Mouse (Mus musculus): ENCODE results near the gene Dlgap1. TPM values are rescaled to one million over a fixed set of nuclear protein-coding genes. Genes with fewer than 3 reads are reported as not detected.
A peak's percentile ranks its signal among the peaks of the same experiment; 100 is the strongest.

Dlgap1 gene
- polyA plus RNA-seq, 1 experiment from 2014 or later: 3.8 TPM

DNA sequence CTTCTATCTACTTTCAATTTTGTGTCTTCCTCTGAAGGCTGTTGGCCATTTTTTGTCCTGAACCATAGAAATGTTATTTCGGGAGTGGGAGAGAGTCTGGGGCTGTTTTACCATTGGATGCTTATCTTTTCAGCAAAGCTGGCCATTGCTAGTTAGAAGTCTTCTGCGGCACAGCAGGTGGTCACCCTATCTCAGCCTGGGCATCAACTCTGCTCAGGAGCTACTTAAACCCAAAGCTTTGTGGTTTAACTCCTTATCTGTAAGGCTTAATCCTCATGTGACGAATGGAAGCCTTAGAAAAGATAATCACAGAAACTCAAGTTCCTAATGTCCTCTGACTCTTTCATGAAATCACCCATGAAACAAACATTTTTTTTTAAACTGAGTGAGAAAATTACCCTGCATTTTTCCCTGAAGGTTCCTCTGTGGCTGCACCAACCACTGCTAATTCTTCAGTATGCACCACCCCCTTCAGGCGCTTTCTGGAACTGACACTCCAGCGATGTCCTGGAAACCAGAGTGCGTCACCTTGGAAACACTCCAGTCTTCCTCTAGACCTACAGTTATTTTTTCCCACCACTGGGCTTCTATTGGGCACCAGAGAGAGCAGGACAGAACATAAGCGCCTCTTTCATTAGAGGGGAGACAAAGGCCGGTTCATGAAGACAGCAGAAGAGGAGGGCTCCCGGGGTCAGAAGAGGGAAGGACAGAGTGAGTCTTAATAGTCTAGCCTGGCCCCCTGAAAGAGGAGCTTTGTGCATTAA lies 664.5 kb downstream of the Dlgap1 start:
- H3K27me3 ChIP-seq (ENCODE audit: control insufficient read depth, insufficient read depth, low read length): no peaks in the 10 kb centered on the region
- H3K36me3 ChIP-seq (ENCODE audit: control insufficient read depth, insufficient read depth, low read length): no peaks in the 10 kb centered on the region
- peak; percentile 85 for ATAC-seq (ENCODE audit: low FRiP score, low TSS enrichment)
- no peak overlapping the region for H3K4me2 ChIP-seq (replicated peaks; ENCODE audit: low read depth, low read length)
- H3K9ac ChIP-seq (ENCODE audit: low read depth, low read length): no peak overlapping the region
- 27% methylated on average over 9 of the region's 9 CpGs for WGBS
- H3K27ac ChIP-seq (ENCODE audit: low read depth, low read length): no peak overlapping the region
- H3K4me3 ChIP-seq (ENCODE audit: low read length): no peak overlapping the region
- H3K9me3 ChIP-seq (ENCODE audit: control insufficient read depth, low read length): no peaks in the 10 kb centered on the region
- H3K4me1 ChIP-seq (ENCODE audit: control insufficient read depth, insufficient read depth, low read length): no peaks in the 10 kb centered on the region

DNA sequence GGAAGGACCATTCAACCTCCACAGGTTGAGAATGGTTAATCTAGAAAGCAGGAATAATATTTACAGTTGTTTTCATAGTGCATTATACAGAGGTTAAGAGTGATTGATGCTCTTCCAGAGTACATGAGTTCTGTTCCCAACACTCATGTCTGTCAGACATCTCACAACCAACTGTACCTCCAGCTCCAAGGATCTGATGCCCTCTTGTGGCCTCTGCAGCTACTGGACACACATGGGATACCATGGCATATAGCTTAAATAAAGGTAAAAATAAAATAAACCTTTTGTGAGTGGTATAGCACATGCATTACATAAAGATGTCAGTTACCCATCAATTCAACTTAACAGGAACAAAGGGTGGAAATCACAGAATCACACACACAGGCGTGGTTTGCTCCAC lies 674.3 kb downstream of the Dlgap1 start:
- no peaks in the 10 kb centered on the region for H3K9me3 ChIP-seq (ENCODE audit: control insufficient read depth, low read length)
- no peaks in the 10 kb centered on the region for H3K27me3 ChIP-seq (ENCODE audit: control insufficient read depth, insufficient read depth, low read length)
- no peak overlapping the region for H3K4me3 ChIP-seq (ENCODE audit: low read length)
- no peaks in the 10 kb centered on the region for H3K36me3 ChIP-seq (ENCODE audit: control insufficient read depth, insufficient read depth, low read length)
- H3K27ac ChIP-seq (ENCODE audit: low read depth, low read length): no peak overlapping the region
- H3K4me1 ChIP-seq (ENCODE audit: control insufficient read depth, insufficient read depth, low read length): no peaks in the 10 kb centered on the region
- H3K9ac ChIP-seq (ENCODE audit: low read depth, low read length): no peak overlapping the region
- no peak for ATAC-seq (ENCODE audit: low FRiP score, low TSS enrichment)
- 76% methylated on average over 1 of the region's 1 CpGs for WGBS
- no peak overlapping the region for H3K4me2 ChIP-seq (replicated peaks; ENCODE audit: low read depth, low read length)

DNA sequence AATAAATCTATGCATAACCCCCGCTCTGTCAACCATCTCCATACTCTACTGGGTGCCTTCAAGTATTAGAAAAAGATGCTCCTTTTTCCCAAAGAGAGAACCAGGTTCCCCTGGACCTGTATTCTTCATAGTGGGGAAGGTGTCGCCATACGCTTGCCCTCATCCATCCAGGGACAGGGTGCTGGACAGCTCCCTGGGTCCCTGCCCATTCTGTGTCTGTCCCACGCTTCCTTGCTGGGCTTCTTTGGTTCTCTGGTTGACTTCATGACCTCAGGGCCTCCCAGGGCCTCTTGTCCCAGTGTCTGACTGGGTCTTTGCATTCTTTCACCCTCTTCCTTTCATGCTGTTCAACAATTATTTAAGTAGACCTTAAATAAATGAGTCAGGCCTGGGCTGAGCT lies 677.8 kb downstream of the Dlgap1 start:
- no peak overlapping the region for H3K4me3 ChIP-seq (ENCODE audit: low read length)
- H3K27ac ChIP-seq (ENCODE audit: low read depth, low read length): no peak overlapping the region
- no peak overlapping the region for H3K4me2 ChIP-seq (replicated peaks; ENCODE audit: low read depth, low read length)
- no peaks in the 10 kb centered on the region for H3K36me3 ChIP-seq (ENCODE audit: control insufficient read depth, insufficient read depth, low read length)
- no peak for ATAC-seq (ENCODE audit: low FRiP score, low TSS enrichment)
- H3K27me3 ChIP-seq (ENCODE audit: control insufficient read depth, insufficient read depth, low read length): no peaks in the 10 kb centered on the region
- no peaks in the 10 kb centered on the region for H3K4me1 ChIP-seq (ENCODE audit: control insufficient read depth, insufficient read depth, low read length)
- no peak overlapping the region for H3K9ac ChIP-seq (ENCODE audit: low read depth, low read length)
- WGBS: 51% methylated on average over 4 of the region's 4 CpGs
- H3K9me3 ChIP-seq (ENCODE audit: control insufficient read depth, low read length): peaks cover 9% of the 10 kb centered on the region

DNA sequence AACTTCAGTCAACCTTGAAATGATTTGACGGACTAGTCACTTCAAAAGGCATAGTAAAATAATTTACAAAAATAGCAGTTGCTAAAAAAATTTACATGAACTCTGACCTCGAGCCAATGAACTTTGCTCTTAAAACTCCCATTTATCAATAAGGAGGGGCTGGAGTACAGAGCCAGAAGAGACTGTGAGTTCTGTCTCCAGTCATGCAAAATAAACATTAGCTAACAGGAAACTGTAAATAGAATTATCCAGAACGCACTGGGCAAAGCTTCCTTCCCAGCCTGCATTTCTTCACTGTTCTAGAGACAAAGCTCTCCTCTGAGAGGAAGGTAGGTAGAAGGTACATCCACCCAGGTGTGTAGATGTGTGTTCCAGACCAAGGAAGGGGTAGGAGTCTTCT lies 692.5 kb downstream of the Dlgap1 start:
- no peak overlapping the region for H3K9ac ChIP-seq (ENCODE audit: low read depth, low read length)
- no peak for ATAC-seq (ENCODE audit: low FRiP score, low TSS enrichment)
- no peaks in the 10 kb centered on the region for H3K4me1 ChIP-seq (ENCODE audit: control insufficient read depth, insufficient read depth, low read length)
- 73% methylated on average over 3 of the region's 3 CpGs for WGBS
- no peaks in the 10 kb centered on the region for H3K27me3 ChIP-seq (ENCODE audit: control insufficient read depth, insufficient read depth, low read length)
- no peak overlapping the region for H3K27ac ChIP-seq (ENCODE audit: low read depth, low read length)
- H3K36me3 ChIP-seq (ENCODE audit: control insufficient read depth, insufficient read depth, low read length): no peaks in the 10 kb centered on the region
- H3K4me2 ChIP-seq (replicated peaks; ENCODE audit: low read depth, low read length): no peak overlapping the region
- H3K9me3 ChIP-seq (ENCODE audit: control insufficient read depth, low read length): no peaks in the 10 kb centered on the region
- no peak overlapping the region for H3K4me3 ChIP-seq (ENCODE audit: low read length)

DNA sequence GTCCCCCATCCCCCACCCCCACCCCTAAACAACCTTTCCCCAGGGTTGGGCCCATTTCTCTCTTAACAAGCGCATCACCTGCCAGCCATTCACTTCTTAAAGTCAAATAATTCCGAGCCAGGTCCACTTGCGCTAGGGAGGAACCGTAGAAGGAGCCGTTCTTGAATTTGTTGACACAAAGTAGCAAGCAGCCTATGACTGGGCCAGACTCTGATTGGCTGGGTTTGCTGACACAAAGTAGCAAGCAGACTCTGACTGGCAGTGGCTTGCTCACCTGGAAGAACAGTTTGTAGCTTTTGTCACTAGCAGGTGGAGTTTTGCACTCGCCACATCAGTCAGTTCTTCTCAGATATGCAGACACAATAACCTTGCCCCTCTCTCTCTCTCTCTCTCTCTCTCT lies 695.1 kb downstream of the Dlgap1 start:
- no peak overlapping the region for H3K27ac ChIP-seq (ENCODE audit: low read depth, low read length)
- 91% methylated on average over 6 of the region's 6 CpGs for WGBS
- no peaks in the 10 kb centered on the region for H3K4me1 ChIP-seq (ENCODE audit: control insufficient read depth, insufficient read depth, low read length)

DNA sequence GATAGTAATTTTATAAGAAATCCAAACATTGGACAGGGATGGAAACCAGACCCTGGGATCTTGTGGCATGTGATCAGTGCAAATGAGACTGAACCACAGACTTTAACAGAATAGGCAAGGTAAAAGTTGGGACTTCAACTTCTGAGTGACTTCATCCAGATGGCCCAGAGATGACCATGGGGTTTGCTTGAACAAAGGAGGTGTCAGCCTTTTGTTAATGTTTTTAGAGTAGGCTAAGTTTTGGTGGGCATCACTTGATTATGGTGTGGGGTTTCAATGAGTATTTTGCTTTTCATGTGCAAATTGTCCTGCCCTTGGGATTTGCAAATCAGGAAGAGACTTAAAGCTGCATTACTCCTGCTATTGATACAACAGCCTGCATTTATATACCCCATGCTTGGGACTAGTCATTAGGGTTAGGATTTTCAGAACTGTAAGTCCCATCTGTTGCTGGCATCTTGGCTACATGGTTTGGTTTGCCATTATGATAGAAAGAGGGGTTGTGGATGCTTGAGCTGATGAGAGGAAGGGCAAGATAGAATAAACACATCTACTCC lies 695.7 kb downstream of the Dlgap1 start:
- no peak overlapping the region for H3K9ac ChIP-seq (ENCODE audit: low read depth, low read length)
- no peaks in the 10 kb centered on the region for H3K27me3 ChIP-seq (ENCODE audit: control insufficient read depth, insufficient read depth, low read length)
- H3K4me3 ChIP-seq (ENCODE audit: low read length): no peak overlapping the region
- no peak overlapping the region for H3K4me2 ChIP-seq (replicated peaks; ENCODE audit: low read depth, low read length)
- ATAC-seq (ENCODE audit: low FRiP score, low TSS enrichment): no peak
- H3K27ac ChIP-seq (ENCODE audit: low read depth, low read length): no peak overlapping the region
- no peaks in the 10 kb centered on the region for H3K4me1 ChIP-seq (ENCODE audit: control insufficient read depth, insufficient read depth, low read length)
- H3K9me3 ChIP-seq (ENCODE audit: control insufficient read depth, low read length): no peaks in the 10 kb centered on the region
- no peaks in the 10 kb centered on the region for H3K36me3 ChIP-seq (ENCODE audit: control insufficient read depth, insufficient read depth, low read length)

More for the DNA sequence above, 695.1 kb downstream of the Dlgap1 start:
- Histone ChIP-seq H3K9me3 (ENCODE audit: control insufficient read depth, low read length) (no peaks in the 10 kb centered on the region), H3K9ac (ENCODE audit: low read depth, low read length) (no peak overlapping the region), H3K4me2 (replicated peaks; ENCODE audit: low read depth, low read length) (no peak overlapping the region), H3K36me3 (ENCODE audit: control insufficient read depth, insufficient read depth, low read length) (no peaks in the 10 kb centered on the region), H3K27me3 (ENCODE audit: control insufficient read depth, insufficient read depth, low read length) (no peaks in the 10 kb centered on the region), H3K4me3 (ENCODE audit: low read length) (no peak overlapping the region)
- no peak for ATAC-seq (ENCODE audit: low FRiP score, low TSS enrichment)

DNA sequence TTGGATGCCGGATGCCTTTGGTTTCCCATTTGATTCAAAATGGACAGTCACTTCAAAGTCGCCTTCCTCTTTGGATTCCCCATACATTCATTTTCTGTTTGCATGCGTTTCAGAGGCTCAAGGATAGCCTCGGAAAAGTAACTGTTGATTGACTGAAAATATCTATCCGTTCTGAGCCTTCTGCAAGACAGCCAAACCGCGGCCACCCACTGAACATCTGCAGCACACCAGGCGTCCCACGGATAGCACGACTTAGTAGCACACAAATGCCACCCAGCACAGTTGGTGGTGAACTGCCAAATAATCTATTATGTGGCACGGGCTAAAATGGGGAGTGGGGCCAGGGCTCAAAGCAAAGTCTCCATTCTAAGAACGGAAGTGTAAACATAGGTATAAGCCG lies 705.1 kb downstream of the Dlgap1 start:
- H3K9me3 ChIP-seq (ENCODE audit: control insufficient read depth, low read length): no peaks in the 10 kb centered on the region
- H3K27ac ChIP-seq (ENCODE audit: low read depth, low read length): no peak overlapping the region
- no peaks in the 10 kb centered on the region for H3K27me3 ChIP-seq (ENCODE audit: control insufficient read depth, insufficient read depth, low read length)
- H3K4me1 ChIP-seq (ENCODE audit: control insufficient read depth, insufficient read depth, low read length): no peaks in the 10 kb centered on the region
- no peaks in the 10 kb centered on the region for H3K36me3 ChIP-seq (ENCODE audit: control insufficient read depth, insufficient read depth, low read length)
- no peak overlapping the region for H3K4me2 ChIP-seq (replicated peaks; ENCODE audit: low read depth, low read length)
- no peak for ATAC-seq (ENCODE audit: low FRiP score, low TSS enrichment)
- H3K4me3 ChIP-seq (ENCODE audit: low read length): no peak overlapping the region
- WGBS: 91% methylated on average over 13 of the region's 13 CpGs
- no peak overlapping the region for H3K9ac ChIP-seq (ENCODE audit: low read depth, low read length)

DNA sequence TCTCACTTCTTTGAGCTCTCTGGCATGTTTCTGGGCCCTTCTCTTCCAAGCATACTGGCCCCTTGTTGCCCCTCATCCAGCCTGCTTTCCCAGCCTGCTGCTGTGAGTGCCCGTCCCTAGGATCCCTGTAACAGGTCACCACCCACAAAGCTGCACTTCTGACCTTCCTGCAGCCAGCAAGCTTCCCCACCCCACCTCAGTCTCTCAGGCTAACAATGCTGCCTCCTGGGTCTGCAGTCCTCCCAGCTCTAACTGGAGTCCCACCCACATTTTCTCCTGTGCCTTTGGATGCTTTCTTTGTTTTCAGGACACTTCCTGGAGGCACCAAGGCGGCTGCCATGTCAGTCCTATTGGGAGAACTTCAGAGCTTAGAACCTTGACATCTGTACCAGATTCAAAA lies 707.6 kb downstream of the Dlgap1 start:
- no peak overlapping the region for H3K4me2 ChIP-seq (replicated peaks; ENCODE audit: low read depth, low read length)
- ATAC-seq (ENCODE audit: low FRiP score, low TSS enrichment): no peak
- 57% methylated on average over 2 of the region's 2 CpGs for WGBS
- H3K9me3 ChIP-seq (ENCODE audit: control insufficient read depth, low read length): no peaks in the 10 kb centered on the region
- no peak overlapping the region for H3K9ac ChIP-seq (ENCODE audit: low read depth, low read length)
- no peak overlapping the region for H3K27ac ChIP-seq (ENCODE audit: low read depth, low read length)
- H3K4me1 ChIP-seq (ENCODE audit: control insufficient read depth, insufficient read depth, low read length): no peaks in the 10 kb centered on the region
- no peaks in the 10 kb centered on the region for H3K36me3 ChIP-seq (ENCODE audit: control insufficient read depth, insufficient read depth, low read length)
- no peak overlapping the region for H3K4me3 ChIP-seq (ENCODE audit: low read length)
- H3K27me3 ChIP-seq (ENCODE audit: control insufficient read depth, insufficient read depth, low read length): no peaks in the 10 kb centered on the region

DNA sequence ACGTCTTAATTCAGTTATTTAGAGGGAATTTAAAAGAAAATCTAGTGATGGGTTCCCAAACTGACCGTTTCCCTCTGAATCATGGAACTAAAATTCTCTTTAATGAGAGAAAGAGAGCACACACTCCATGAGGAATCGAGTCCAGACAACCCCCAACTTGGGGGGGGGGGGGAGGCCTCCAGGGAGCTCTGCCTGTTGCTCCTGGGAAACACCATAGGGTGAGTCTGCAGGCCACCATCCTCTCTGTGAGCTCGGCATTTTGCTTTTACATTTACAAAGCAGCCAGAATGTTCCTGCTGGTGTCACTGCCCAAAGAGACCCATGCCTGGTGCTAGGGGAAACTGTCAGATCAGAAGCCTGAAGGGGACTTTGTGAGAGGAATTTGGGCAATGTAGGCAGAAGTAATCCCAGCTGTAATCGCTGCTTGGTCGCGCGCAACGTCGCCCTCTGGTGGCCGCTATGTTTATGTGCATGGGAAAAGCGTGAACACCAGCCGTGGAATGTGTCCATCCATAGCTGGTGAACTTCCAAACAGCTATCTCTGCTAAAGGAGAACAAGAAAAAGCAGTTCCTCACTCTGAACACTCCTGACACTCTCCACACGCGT lies 714.8 kb downstream of the Dlgap1 start:
- Histone ChIP-seq H3K9ac (ENCODE audit: low read depth, low read length) (no peak overlapping the region), H3K9me3 (ENCODE audit: control insufficient read depth, low read length) (no peaks in the 10 kb centered on the region), H3K4me3 (ENCODE audit: low read length) (no peak overlapping the region), H3K27me3 (ENCODE audit: control insufficient read depth, insufficient read depth, low read length) (no peaks in the 10 kb centered on the region), H3K4me2 (replicated peaks; ENCODE audit: low read depth, low read length) (no peak overlapping the region), H3K36me3 (ENCODE audit: control insufficient read depth, insufficient read depth, low read length) (no peaks in the 10 kb centered on the region), H3K27ac (ENCODE audit: low read depth, low read length) (no peak overlapping the region), H3K4me1 (ENCODE audit: control insufficient read depth, insufficient read depth, low read length) (no peaks in the 10 kb centered on the region)
- 14% methylated on average over 15 of the region's 15 CpGs for WGBS
- ATAC-seq (ENCODE audit: low FRiP score, low TSS enrichment): peak; percentile 69

Data from kidney, embryonic 14.5 days (tissue).